In genomic region chr2:166180744-166181508, GRCm38 (mm10) we compare ENCODE assay signal across 8 mouse cellular contexts. TPM values are rescaled to one million over a fixed set of nuclear protein-coding genes. Genes with fewer than 3 reads are reported as not detected.
DNase-seq lines count a peak whose midpoint lies in the region; ATAC-seq and TF ChIP-seq lines count a peak whose summit lies in the region.

No protein-coding gene starts in this region.

- H3K4me1 ChIP-seq in forebrain, embryonic 13.5 days, result peaks cover 28% of the 10 kb centered on the region
- peaks cover 7% of the 10 kb centered on the region; the same call in 1 of the 2 replicates for H3K4me1 ChIP-seq in lung, postnatal 0 days (ENCODE audit: insufficient read depth, low read depth, low read length)

- peak overlapping the region; percentile 14 for H3K4me2 ChIP-seq in forebrain, embryonic 13.5 days
- no peak overlapping the region for H3K4me2 ChIP-seq in lung, postnatal 0 days (replicated peaks; ENCODE audit: low read depth, low read length)

- peak overlapping the region; percentile 20; the same call in 1 of the 2 replicates for H3K27ac ChIP-seq in forebrain, embryonic 13.5 days
- peak overlapping the region; percentile 59; the same call in 1 of the 2 replicates for H3K27ac ChIP-seq in lung, postnatal 0 days (ENCODE audit: low read length)

- DNase-seq in urinary bladder, postnatal 14 days (ENCODE audit: low spot score), result peak; percentile 69
- no peak for DNase-seq in urinary bladder, adult 2 months (ENCODE audit: low spot score)
- peak; percentile 83 for DNase-seq in heart, postnatal 4 days
- DNase-seq in layer of hippocampus, adult 18-20 months (ENCODE audit: low spot score in 2 of 2), result peak; percentile 8 to 67
- peak; percentile 91 for DNase-seq in lung, postnatal 0 days (ENCODE audit: low spot score)
- peak; percentile 69 for DNase-seq in skeletal muscle tissue, adult 2 months (ENCODE audit: low read depth, low spot score)

- no peak for TF ChIP-seq CTCF in lung, postnatal 0 days (IDR thresholded peaks at IDR 0.05)

- peak; percentile 62; the same call in 1 of the 2 replicates for ATAC-seq in forebrain, embryonic 13.5 days
- ATAC-seq in lung, postnatal 0 days, result peak; percentile 93
- ATAC-seq in activated CD4-positive, CD25-positive, alpha-beta regulatory T cell, adult 4 months, result no peak

- H3K9ac ChIP-seq in forebrain, embryonic 13.5 days, result no peak overlapping the region
- H3K9ac ChIP-seq in lung, postnatal 0 days (replicated peaks; ENCODE audit: low read depth), result no peak overlapping the region

- TF ChIP-seq EP300 in lung, postnatal 0 days (IDR thresholded peaks at IDR 0.05), result peak; percentile 6; the same call in 1 of the 2 replicates

- 13% methylated on average over 11 of the region's 11 CpGs for WGBS in forebrain, embryonic 13.5 days
- 11% methylated on average over 11 of the region's 11 CpGs for WGBS in lung, postnatal 0 days

- H3K36me3 ChIP-seq in forebrain, embryonic 13.5 days (ENCODE audit: poor library complexity, severe bottlenecking), result no peaks in the 10 kb centered on the region
- H3K36me3 ChIP-seq in lung, postnatal 0 days (ENCODE audit: insufficient read depth, low read length), result no peaks in the 10 kb centered on the region

- H3K9me3 ChIP-seq in forebrain, embryonic 13.5 days (replicated peaks), result no peaks in the 10 kb centered on the region
- H3K9me3 ChIP-seq in lung, postnatal 0 days (ENCODE audit: low read length), result no peaks in the 10 kb centered on the region

- H3K27me3 ChIP-seq in forebrain, embryonic 13.5 days, result peaks cover 26% of the 10 kb centered on the region
- no peaks in the 10 kb centered on the region for H3K27me3 ChIP-seq in lung, postnatal 0 days (replicated peaks; ENCODE audit: insufficient read depth, low read length)

- H3K4me3 ChIP-seq in forebrain, embryonic 13.5 days, result no peak overlapping the region
- no peak overlapping the region for H3K4me3 ChIP-seq in lung, postnatal 0 days (ENCODE audit: low read depth, low read length)

RNA-seq across cellular contexts. Expression of gene Sulf2, which starts 25.5 kb away (rescaled TPM):
- polyA plus RNA-seq in urinary bladder, adult 2 months (2012; rRNA removed), result 78.8 and 93.4 TPM in 2 replicates
- polyA plus RNA-seq in forebrain, embryonic 13.5 days (2015; fragmentation: Nextera tagmentation; extraction: Ambion mirVana), result 25.3 and 28.9 TPM in 2 replicates
- 100 to 1,000 TPM; 124 to 129 TPM for total RNA-seq in heart, postnatal 4 days (2021)
- 100 to 1,000 TPM in 1 of 2 experiments, 10 to 100 TPM in 1; 98.6 to 111 TPM for total RNA-seq in layer of hippocampus, adult 18-20 months (2021)
- polyA plus RNA-seq in lung, postnatal 0 days (2015; fragmentation: Nextera tagmentation; extraction: Ambion mirVana), result 10.8 and 13.6 TPM in 2 replicates
- polyA plus RNA-seq in activated CD4-positive, CD25-positive, alpha-beta regulatory T cell, adult 4 months (2017; shearing (Covaris generic)), result 1 to 10 TPM; 1.3 to 1.5 TPM
